Mouse (Mus musculus) myocyte (in vitro differentiated cells): Measurements from ENCODE around the gene Tac1. TPM values are rescaled to one million over a fixed set of nuclear protein-coding genes. Genes with fewer than 3 reads are reported as not detected.
"Not testable (repeated sequence)": the region's sequence is repeated elsewhere in the genome, so short reads cannot be mapped to it uniquely, and the experiment has no call there.

Source experiments
- H3K27me3 ChIP-seq: one replicate; pipeline ENCODE4 v1.6.1; 2011; ENCODE audit not compliant: control insufficient read depth, insufficient read depth, insufficient read length
- H3K36me3 ChIP-seq: one replicate; pipeline ENCODE4 v1.6.1; 2011; ENCODE audit not compliant: control insufficient read depth, insufficient read depth
- H3K4me2 ChIP-seq: one replicate; pipeline ENCODE4 v1.6.1; 2011; ENCODE audit warnings: low read depth, control low read depth
- H3K4me3 ChIP-seq: one replicate; pipeline ENCODE4 v1.5.1; 2011; ENCODE audit warnings: mild to moderate bottlenecking, control low read depth, moderate library complexity
- H3K79me2 ChIP-seq: one replicate; pipeline ENCODE4 v1.6.1; 2011; ENCODE audit not compliant: control insufficient read depth, insufficient read depth
- H3ac ChIP-seq: one replicate; pipeline ENCODE4 v1.6.1; 2011; ENCODE audit not compliant: control insufficient read depth, insufficient read length
- CEBPB ChIP-seq: IDR thresholded peaks from 2 replicates; pipeline ENCODE4 v1.6.1; 2011; ENCODE audit warnings: mild to moderate bottlenecking, moderate library complexity; ENCODE audit not compliant: poor library complexity, insufficient read depth, severe bottlenecking
- E2F4 ChIP-seq: IDR thresholded peaks from one replicate; pipeline ENCODE4 v1.6.1; 2011; ENCODE audit warnings: mild to moderate bottlenecking, control low read depth, moderate library complexity; ENCODE audit not compliant: insufficient read depth
- MAX ChIP-seq: IDR thresholded peaks from one replicate; pipeline ENCODE4 v1.6.1; 2011; ENCODE audit warnings: low read depth, mild to moderate bottlenecking, control low read depth
- MYOD1 ChIP-seq, 3 experiments: IDR thresholded peaks; one replicate each; pipeline ENCODE4 v1.6.1; 2011; ENCODE audit warnings: control low read depth in 2 of 3, low read depth in 2 of 3, mild to moderate bottlenecking in 2 of 3, moderate library complexity in 1 of 3; ENCODE audit not compliant: insufficient read length in 2 of 3, control insufficient read depth in 1 of 3
- MYOG ChIP-seq, 3 experiments: IDR thresholded peaks; one replicate each; pipeline ENCODE4 v1.6.1; 2011; ENCODE audit warnings: control low read depth in 2 of 3, low read depth in 2 of 3, mild to moderate bottlenecking in 2 of 3; ENCODE audit not compliant: insufficient read length in 2 of 3, control insufficient read depth in 1 of 3, insufficient read depth in 1 of 3
- POLR2A ChIP-seq: IDR thresholded peaks from one replicate; pipeline ENCODE4 v1.6.1; 2011; ENCODE audit warnings: low read depth, mild to moderate bottlenecking, control low read depth, moderate library complexity; ENCODE audit not compliant: insufficient read length
- POLR2AphosphoS2 ChIP-seq: IDR thresholded peaks from one replicate; pipeline ENCODE4 v1.6.1; 2011; ENCODE audit warnings: low read depth, control low read depth; ENCODE audit not compliant: insufficient read length
- REST ChIP-seq: IDR thresholded peaks from one replicate; pipeline ENCODE4 v1.6.1; 2011; ENCODE audit warnings: mild to moderate bottlenecking, control low read depth, moderate library complexity; ENCODE audit not compliant: insufficient read depth, insufficient read length
- SRF ChIP-seq: IDR thresholded peaks from one replicate; pipeline ENCODE4 v1.6.1; 2011; ENCODE audit warnings: low read depth; ENCODE audit not compliant: control insufficient read depth, insufficient read length
- TCF12 ChIP-seq: IDR thresholded peaks from one replicate; pipeline ENCODE4 v1.6.1; 2011; ENCODE audit warnings: mild to moderate bottlenecking, control low read depth; ENCODE audit not compliant: poor library complexity, insufficient read depth, severe bottlenecking
- TCF3 ChIP-seq: IDR thresholded peaks from one replicate; pipeline ENCODE4 v1.6.1; 2011; ENCODE audit warnings: low read depth, control low read depth; ENCODE audit not compliant: insufficient read length
- USF1 ChIP-seq: IDR thresholded peaks from one replicate; pipeline ENCODE4 v1.6.1; 2011; ENCODE audit warnings: low read depth, mild to moderate bottlenecking, control low read depth, moderate library complexity
- polyA plus RNA-seq: library from polyadenylated mRNA; unstranded; fragments of >200 nt; fragmentation: generic; extraction: Trizol; gene quantifications from one replicate; pipeline ENCODE4 v1.2.1, GENCODE M21; 2012; ENCODE audit warnings: missing spikeins

The Tac1 gene
- polyA plus RNA-seq: 0.05 TPM

- no peak for TF ChIP-seq E2F4
- TF ChIP-seq TCF3: no peak
- Histone ChIP-seq H3K36me3 (no peaks in the 10 kb centered on the region), H3K79me2 (no peaks in the 10 kb centered on the region), H3K4me3 (no peak within 1 kb of the TSS), H3ac (no peak within 1 kb of the TSS), H3K4me2 (peak within 1 kb of the TSS; percentile 55), H3K27me3 (peaks cover 27% of the 10 kb centered on the region)
Observed at GRCm38 (mm10) chr6:7554829-7555391, at the start of gene Tac1. TSS of gene Tac1 (plus strand) at chr6:7554879.

- H3K27me3 ChIP-seq, H3K4me2 ChIP-seq, H3K36me3 ChIP-seq, H3ac ChIP-seq, H3K4me3 ChIP-seq, H3K79me2 ChIP-seq: not testable (repeated sequence)
Observed at GRCm38 (mm10) chr6:7543511-7543910, 11.2 kb upstream of the Tac1 start.

- TF ChIP-seq MAX: no peak
- TF ChIP-seq E2F4: no peak
- TF ChIP-seq USF1: no peak
- TF ChIP-seq TCF3: no peak
- TF ChIP-seq SRF: no peak
- no peak for TF ChIP-seq MYOD1 (IDR thresholded peaks at IDR 0.05; ENCODE audit: control insufficient read depth in 1 of 3, insufficient read length in 2 of 3, low read depth in 2 of 3)
- TF ChIP-seq POLR2A: no peak
- TF ChIP-seq MYOG (IDR thresholded peaks at IDR 0.05; ENCODE audit: control insufficient read depth in 1 of 3, insufficient read depth in 1 of 3, insufficient read length in 2 of 3, low read depth in 2 of 3): no peak
- TF ChIP-seq REST: no peak
- no peak for TF ChIP-seq CEBPB
- TF ChIP-seq TCF12: no peak
- TF ChIP-seq POLR2AphosphoS2: no peak
- Histone ChIP-seq H3K36me3 (no peaks in the 10 kb centered on the region), H3K4me3 (no peak overlapping the region), H3K79me2 (no peaks in the 10 kb centered on the region), H3ac (no peak overlapping the region), H3K4me2 (no peak overlapping the region), H3K27me3 (peaks cover 27% of the 10 kb centered on the region)
Observed at GRCm38 (mm10) chr6:7555688-7556476, 1.2 kb downstream of the Tac1 start.

GRCm38 (mm10) chr6:7558164-7558563 lies 3.5 kb downstream of the Tac1 start:
- Histone ChIP-seq H3ac (no peak overlapping the region), H3K79me2 (no peaks in the 10 kb centered on the region), H3K36me3 (no peaks in the 10 kb centered on the region), H3K27me3 (peaks cover 27% of the 10 kb centered on the region), H3K4me3 (no peak overlapping the region), H3K4me2 (no peak overlapping the region)
- TF ChIP-seq TCF3: no peak
- TF ChIP-seq TCF12: no peak
- no peak for TF ChIP-seq REST
- no peak for TF ChIP-seq CEBPB
- no peak for TF ChIP-seq MAX
- no peak for TF ChIP-seq MYOG (IDR thresholded peaks at IDR 0.05; ENCODE audit: control insufficient read depth in 1 of 3, insufficient read depth in 1 of 3, insufficient read length in 2 of 3, low read depth in 2 of 3)
- TF ChIP-seq POLR2AphosphoS2: no peak
- TF ChIP-seq MYOD1 (IDR thresholded peaks at IDR 0.05; ENCODE audit: control insufficient read depth in 1 of 3, insufficient read length in 2 of 3, low read depth in 2 of 3): no peak
- no peak for TF ChIP-seq SRF
- no peak for TF ChIP-seq E2F4
- TF ChIP-seq POLR2A: no peak
- no peak for TF ChIP-seq USF1

- no peaks in the 10 kb centered on the region for H3K36me3 ChIP-seq
- TF ChIP-seq POLR2AphosphoS2: no peak
- no peak for TF ChIP-seq MAX
- TF ChIP-seq E2F4: no peak
- no peak for TF ChIP-seq POLR2A
- no peak for TF ChIP-seq TCF12
- no peak for TF ChIP-seq SRF
- no peak for TF ChIP-seq TCF3
- no peak for TF ChIP-seq USF1
- TF ChIP-seq REST: no peak
- TF ChIP-seq MYOD1 (IDR thresholded peaks at IDR 0.05; ENCODE audit: control insufficient read depth in 1 of 3, insufficient read length in 2 of 3, low read depth in 2 of 3): no peak
- no peak for TF ChIP-seq MYOG (IDR thresholded peaks at IDR 0.05; ENCODE audit: control insufficient read depth in 1 of 3, insufficient read depth in 1 of 3, insufficient read length in 2 of 3, low read depth in 2 of 3)
- no peak for TF ChIP-seq CEBPB
- no peak overlapping the region for H3ac ChIP-seq
- no peaks in the 10 kb centered on the region for H3K79me2 ChIP-seq
- no peak overlapping the region for H3K4me3 ChIP-seq
- no peaks in the 10 kb centered on the region for H3K27me3 ChIP-seq
- H3K4me2 ChIP-seq: no peak overlapping the region
Observed at GRCm38 (mm10) chr6:7562524-7562923, 7.8 kb downstream of the Tac1 start.
